In the genomic region with DNA sequence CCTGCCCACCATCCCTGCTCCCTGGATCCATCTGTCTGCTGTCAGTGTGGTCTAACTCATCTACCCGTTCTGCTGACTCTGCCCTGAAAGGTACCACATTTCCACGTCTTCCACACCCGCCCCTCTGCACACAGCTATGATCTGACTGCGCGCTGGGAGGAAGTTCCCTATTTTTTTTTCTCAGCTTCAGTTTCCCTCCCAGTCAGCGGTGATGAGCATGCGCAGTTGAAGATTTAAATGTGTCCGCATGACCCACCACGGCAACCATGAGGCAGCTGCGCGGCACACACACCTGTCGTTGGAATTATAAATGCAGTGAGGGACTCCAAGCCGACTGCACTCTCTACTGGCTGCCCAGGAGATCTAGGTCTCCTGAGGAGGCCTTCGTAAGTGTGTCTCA, we compare ENCODE assay signal across 21 mouse cellular contexts.
DNase-seq lines count a peak whose midpoint lies in the region; ATAC-seq and TF ChIP-seq lines count a peak whose summit lies in the region.
"Had no signal": no experiment of that assay in that cellular context is flagged by ENCODE, and none has a peak within 500 bp of the region (broad histone marks: within the 10 kb centered on the region; RNA-seq: fewer than 3 reads in every experiment).

No protein-coding gene starts in this region.

- H3K9me3 ChIP-seq in E14TG2a.4 (ENCODE audit: low read length): no peaks in the 10 kb centered on the region
- no peaks in the 10 kb centered on the region for H3K9me3 ChIP-seq in stomach, postnatal 0 days (ENCODE audit: control insufficient read depth, low read length)
- no peaks in the 10 kb centered on the region for H3K9me3 ChIP-seq in forebrain, embryonic 13.5 days (replicated peaks)
- H3K9me3 ChIP-seq: embryonic facial prominence, embryonic 13.5 days; neural tube, embryonic 13.5 days had no signal

- peak; percentile 90 for DNase-seq in A20 (ENCODE audit: low read depth, low spot score)
- no peak for DNase-seq in stomach, postnatal 0 days (ENCODE audit: low spot score)
- no peak for DNase-seq in left cerebral cortex, postnatal 14 days (ENCODE audit: low spot score in 2 of 2)
- DNase-seq in kidney, adult 8-10 months: no peak
- DNase-seq: adrenal gland, postnatal 14 days; cerebellum, postnatal 36 days; gastrocnemius, postnatal 25 days; kidney, adult 2 months; layer of hippocampus, postnatal 36 days; liver, postnatal 0 days; lung, postnatal 4 days; midbrain, embryonic 14.5 days; right cerebral cortex, postnatal 4 days had no signal

- 92% methylated on average over 14 of the region's 14 CpGs for WGBS in stomach, postnatal 0 days
- WGBS in forebrain, embryonic 13.5 days: 94% methylated on average over 14 of the region's 14 CpGs

- no peak overlapping the region for H3K9ac ChIP-seq in stomach, postnatal 0 days (ENCODE audit: low read length)
- H3K9ac ChIP-seq in forebrain, embryonic 13.5 days: no peak overlapping the region
- H3K9ac ChIP-seq: embryonic facial prominence, embryonic 13.5 days; liver, postnatal 0 days; neural tube, embryonic 13.5 days had no signal

- peak; percentile 75 for ATAC-seq in granulocyte monocyte progenitor cell, adult 5-6 weeks (replicated peaks; ENCODE audit: poor library complexity, severe bottlenecking)
- ATAC-seq in neutrophil, adult 5-6 weeks (ENCODE audit: extremely low read depth, insufficient number of reproducible peaks, low FRiP score, poor library complexity, severe bottlenecking): peak; percentile 45
- ATAC-seq in stomach, postnatal 0 days (ENCODE audit: low FRiP score, low TSS enrichment): no peak
- no peak for ATAC-seq in forebrain, embryonic 13.5 days
- ATAC-seq: hindbrain, postnatal 0 days; liver, postnatal 0 days had no signal

- intact Hi-C loops in left cerebral cortex, postnatal 14 days (cut with DNase I): no loop called here

- H3K36me3 ChIP-seq in E14TG2a.4 (ENCODE audit: insufficient read depth, low read length): no peaks in the 10 kb centered on the region
- H3K36me3 ChIP-seq in stomach, postnatal 0 days (ENCODE audit: control insufficient read depth, insufficient read depth, low read length): peaks cover 5% of the 10 kb centered on the region; the same call in 1 of the 2 replicates
- H3K36me3 ChIP-seq in forebrain, embryonic 13.5 days (ENCODE audit: poor library complexity, severe bottlenecking): peaks cover 64% of the 10 kb centered on the region

- TF ChIP-seq CTCF in E14TG2a.4 (conservative IDR thresholded peaks at IDR 0.05; ENCODE audit: low read length): no peak
- TF ChIP-seq CTCF in stomach, postnatal 0 days (IDR thresholded peaks at IDR 0.05; ENCODE audit: low read depth): no peak

- H3K4me2 ChIP-seq in stomach, postnatal 0 days (replicated peaks; ENCODE audit: low read depth): no peak overlapping the region
- H3K4me2 ChIP-seq in forebrain, embryonic 13.5 days: no peak overlapping the region
- H3K4me2 ChIP-seq: embryonic facial prominence, embryonic 13.5 days; heart, embryonic 11.5 days; neural tube, embryonic 13.5 days had no signal

- no peak for TF ChIP-seq EP300 in stomach, postnatal 0 days (optimal IDR thresholded peaks at IDR 0.05)

- H3K4me1 ChIP-seq in E14TG2a.4 (replicated peaks; ENCODE audit: low read depth, low read length): peaks cover 28% of the 10 kb centered on the region
- H3K4me1 ChIP-seq in stomach, postnatal 0 days (replicated peaks; ENCODE audit: control insufficient read depth, insufficient read depth): no peaks in the 10 kb centered on the region
- no peaks in the 10 kb centered on the region for H3K4me1 ChIP-seq in forebrain, embryonic 13.5 days
- H3K4me1 ChIP-seq: neural tube, embryonic 13.5 days had no signal

- no peaks in the 10 kb centered on the region for H3K27me3 ChIP-seq in E14TG2a.4 (ENCODE audit: insufficient read depth, low read length)
- H3K27me3 ChIP-seq in stomach, postnatal 0 days (ENCODE audit: control insufficient read depth, insufficient read depth, low read length): no peaks in the 10 kb centered on the region
- no peaks in the 10 kb centered on the region for H3K27me3 ChIP-seq in forebrain, embryonic 13.5 days
- H3K27me3 ChIP-seq: embryonic facial prominence, embryonic 13.5 days; neural tube, embryonic 13.5 days had no signal

- no peak overlapping the region for H3K27ac ChIP-seq in stomach, postnatal 0 days (replicated peaks)
- no peak overlapping the region for H3K27ac ChIP-seq in forebrain, embryonic 13.5 days
- H3K27ac ChIP-seq: embryonic facial prominence, embryonic 13.5 days; hindbrain, postnatal 0 days; neural tube, embryonic 13.5 days had no signal

- 0 out of 2 replicates have a peak overlapping the region, but pooled peaks have one; percentile 10 for H3K4me3 ChIP-seq in E14TG2a.4 (replicated peaks; ENCODE audit: low read length)
- H3K4me3 ChIP-seq in stomach, postnatal 0 days (ENCODE audit: low read depth, low read length): no peak overlapping the region
- no peak overlapping the region for H3K4me3 ChIP-seq in forebrain, embryonic 13.5 days
- H3K4me3 ChIP-seq: embryonic facial prominence, embryonic 13.5 days; neural tube, embryonic 13.5 days had no signal

Comparison
In these comparisons a context has a peak if more than half of its experiments do, and no peak if none do; other contexts are left out.
1. ATAC-seq: peak in granulocyte monocyte progenitor cell, adult 5-6 weeks (single experiment) and neutrophil, adult 5-6 weeks (single experiment); none in stomach, postnatal 0 days (single experiment) and forebrain, embryonic 13.5 days (single experiment).